Mouse (Mus musculus): Measurements from ENCODE around the gene Dock6.
A peak's percentile ranks its signal among the peaks of the same experiment; 100 is the strongest.

Gene Dock6

GRCm38 (mm10) chr9:21846755-21847341 lies 5.6 kb downstream of the Dock6 start:
- DNase-seq: no peak

GRCm38 (mm10) chr9:21845381-21846080 lies 6.9 kb downstream of the Dock6 start:
- no peak for DNase-seq

- no peak for DNase-seq
These were observed 9.3 kb downstream of the Dock6 start for GRCm38 (mm10) chr9:21843086-21843485.

GRCm38 (mm10) chr9:21842391-21842790 lies 10.0 kb downstream of the Dock6 start:
- DNase-seq: no peak

- no peak for DNase-seq
These were observed 11.1 kb downstream of the Dock6 start for GRCm38 (mm10) chr9:21841340-21841739.

- no peak for DNase-seq
These were observed 12.2 kb downstream of the Dock6 start for GRCm38 (mm10) chr9:21840115-21840787.

GRCm38 (mm10) chr9:21837690-21838089 lies 14.7 kb downstream of the Dock6 start:
- no peak for DNase-seq

- DNase-seq: no peak
These were observed 17.1 kb downstream of the Dock6 start, which contains the start of gene Angptl8 for GRCm38 (mm10) chr9:21835258-21835912. Gene Angptl8, plus strand, starts transcription at chr9:21835510.

- no peak for DNase-seq
These were observed 20.7 kb downstream of the Dock6 start for GRCm38 (mm10) chr9:21831558-21832240.

GRCm38 (mm10) chr9:21830936-21831335 lies 21.5 kb downstream of the Dock6 start:
- DNase-seq: no peak

- no peak for DNase-seq
These were observed 22.0 kb downstream of the Dock6 start for GRCm38 (mm10) chr9:21830461-21830850.

- DNase-seq: no peak
These were observed 22.5 kb downstream of the Dock6 start for GRCm38 (mm10) chr9:21829834-21830460.

- DNase-seq: no peak
These were observed 28.1 kb downstream of the Dock6 start for GRCm38 (mm10) chr9:21824366-21824765.

GRCm38 (mm10) chr9:21823957-21824356 lies 28.5 kb downstream of the Dock6 start:
- no peak for DNase-seq

- no peak for DNase-seq
These were observed 29.7 kb downstream of the Dock6 start for GRCm38 (mm10) chr9:21822686-21823085.

- DNase-seq: no peak
These were observed 32.3 kb downstream of the Dock6 start for GRCm38 (mm10) chr9:21820183-21820582.

- peak; percentile 34 for DNase-seq
These were observed 33.2 kb downstream of the Dock6 start for GRCm38 (mm10) chr9:21819181-21819729.

- no peak for DNase-seq
These were observed 33.9 kb downstream of the Dock6 start for GRCm38 (mm10) chr9:21818561-21818960.

GRCm38 (mm10) chr9:21818125-21818524 lies 34.3 kb downstream of the Dock6 start:
- no peak for DNase-seq

- DNase-seq: no peak
These were observed 35.6 kb downstream of the Dock6 start for GRCm38 (mm10) chr9:21816716-21817305.

- no peak for DNase-seq
These were observed 41.3 kb downstream of the Dock6 start for GRCm38 (mm10) chr9:21811170-21811569.

GRCm38 (mm10) chr9:21808561-21808960 lies 43.9 kb downstream of the Dock6 start:
- DNase-seq: no peak

All from layer of hippocampus, adult 9-11 months (tissue).